Mouse (Mus musculus) adrenal gland, postnatal 10 days (tissue): ENCODE data around the gene S1pr1. TPM values are rescaled to one million over a fixed set of nuclear protein-coding genes. Genes with fewer than 3 reads are reported as not detected.

ENCODE experiments used
- DNase-seq: peaks from one replicate; pipeline ENCODE4 v3.0.0; 2021; ENCODE audit warnings: mixed read lengths
- long read RNA-seq, 2 experiments: library from polyadenylated mRNA; stranded (forward); transcript quantifications; one replicate each; pipeline ENCODE4 v2.0.0; 2021
- total RNA-seq, 2 experiments: library from RNA; stranded (reverse); gene quantifications; 2 replicates each; pipeline ENCODE4 v1.2.3; 2021

S1pr1 gene
- 10 to 100 TPM; 41.8 to 65.7 TPM for total RNA-seq
- long read RNA-seq, experiment 1, transcript S1pr1-201 (2 exons, 3,046 nt), result major isoform, 11 of 35 reads
- long read RNA-seq, experiment 1, partial matches to known transcripts, result 0 of 35 reads
- long read RNA-seq, experiment 1, other reads (novel, unspliced or antisense), result 24 of 35 reads
- long read RNA-seq, experiment 2, transcript S1pr1-201 (2 exons, 3,046 nt), result major isoform, 8 of 14 reads
- long read RNA-seq, experiment 2, partial matches to known transcripts, result 4 of 14 reads
- long read RNA-seq, experiment 2, other reads (novel, unspliced or antisense), result 2 of 14 reads

GRCm38 (mm10) chr3:115714671-115715651 lies at the start of gene S1pr1:
Gene S1pr1 (minus strand): TSS chr3:115715072.
- peak; percentile 75 for DNase-seq

GRCm38 (mm10) chr3:115763292-115763691 lies 48.4 kb upstream of the S1pr1 start:
- DNase-seq, result peak; percentile 51

- DNase-seq, result no peak
Observed at GRCm38 (mm10) chr3:115762841-115763240, 48.0 kb upstream of the S1pr1 start.

- DNase-seq, result no peak
Observed at GRCm38 (mm10) chr3:115759659-115760058, 44.8 kb upstream of the S1pr1 start.

GRCm38 (mm10) chr3:115758455-115758912 lies 43.6 kb upstream of the S1pr1 start:
- DNase-seq, result peak; percentile 18

GRCm38 (mm10) chr3:115754466-115754865 lies 39.6 kb upstream of the S1pr1 start:
- DNase-seq, result no peak

- DNase-seq, result no peak
Observed at GRCm38 (mm10) chr3:115750369-115750768, 35.5 kb upstream of the S1pr1 start.

- DNase-seq, result no peak
Observed at GRCm38 (mm10) chr3:115748289-115748989, 33.6 kb upstream of the S1pr1 start.

- DNase-seq, result no peak
Observed at GRCm38 (mm10) chr3:115746511-115746910, 31.6 kb upstream of the S1pr1 start.

- no peak for DNase-seq
Observed at GRCm38 (mm10) chr3:115745088-115745487, 30.2 kb upstream of the S1pr1 start.

GRCm38 (mm10) chr3:115738524-115738923 lies 23.7 kb upstream of the S1pr1 start:
- no peak for DNase-seq

GRCm38 (mm10) chr3:115737785-115738318 lies 23.0 kb upstream of the S1pr1 start:
- DNase-seq, result peak; percentile 21

- DNase-seq, result no peak
Observed at GRCm38 (mm10) chr3:115735540-115735939, 20.7 kb upstream of the S1pr1 start.

- DNase-seq, result no peak
Observed at GRCm38 (mm10) chr3:115734841-115735240, 20.0 kb upstream of the S1pr1 start.

- no peak for DNase-seq
Observed at GRCm38 (mm10) chr3:115730336-115730735, 15.5 kb upstream of the S1pr1 start.

- DNase-seq, result peak; percentile 9
Observed at GRCm38 (mm10) chr3:115729187-115729586, 14.3 kb upstream of the S1pr1 start.

GRCm38 (mm10) chr3:115728211-115728610 lies 13.3 kb upstream of the S1pr1 start:
- no peak for DNase-seq

- DNase-seq, result no peak
Observed at GRCm38 (mm10) chr3:115718886-115719285, 4.0 kb upstream of the S1pr1 start.

GRCm38 (mm10) chr3:115715900-115716515 lies 1.1 kb upstream of the S1pr1 start:
- no peak for DNase-seq

GRCm38 (mm10) chr3:115714049-115714435 lies 830 bp downstream of the S1pr1 start:
- DNase-seq, result peak; percentile 17

- DNase-seq, result peak; percentile 7
Observed at GRCm38 (mm10) chr3:115713417-115714048, 1.3 kb downstream of the S1pr1 start.
